Mouse (Mus musculus): Measurements from ENCODE around the gene Atf3. TPM values are rescaled to one million over a fixed set of nuclear protein-coding genes. Genes with fewer than 3 reads are reported as not detected.

Gene Atf3
- polyA plus RNA-seq, 1 experiment: 107 TPM

DNA sequence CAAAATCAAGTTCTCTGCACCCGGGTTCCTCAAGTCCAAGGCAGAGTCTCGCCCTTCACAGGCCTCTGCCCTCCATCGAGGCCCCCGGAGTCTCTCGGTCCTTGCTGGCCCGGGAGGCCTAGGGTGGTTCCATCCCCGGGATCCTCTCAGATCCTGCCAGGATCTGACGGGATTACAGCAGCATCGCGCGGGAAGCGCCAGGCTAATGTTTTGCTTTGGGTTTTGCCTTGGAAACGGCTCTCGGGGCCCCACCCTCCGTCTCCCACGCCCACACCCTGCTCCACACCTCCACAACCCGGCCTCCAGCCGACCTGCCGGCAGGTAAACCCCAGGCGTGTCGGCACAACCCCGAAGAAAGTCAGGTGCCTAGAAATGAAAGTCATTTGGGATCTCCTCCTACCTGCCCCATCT lies 33.0 kb downstream of the Atf3 start:
- Histone ChIP-seq H3K27ac (ENCODE audit: insufficient read depth, low read depth, low read length) (peak overlapping the region; percentile 93), H3K4me1 (ENCODE audit: control insufficient read depth, insufficient read depth, low read length) (peaks cover 23% of the 10 kb centered on the region), H3K4me3 (ENCODE audit: insufficient read depth, low read length) (peak overlapping the region; percentile 68)
- no peak for TF ChIP-seq CTCF (IDR thresholded peaks at IDR 0.05; ENCODE audit: low read depth, low read length)
- TF ChIP-seq POLR2A (IDR thresholded peaks at IDR 0.05; ENCODE audit: borderline replicate concordance, low read depth, low read length): no peak

- peaks cover 24% of the 10 kb centered on the region for H3K4me1 ChIP-seq (ENCODE audit: control insufficient read depth, insufficient read depth, low read length)
- TF ChIP-seq POLR2A (IDR thresholded peaks at IDR 0.05; ENCODE audit: borderline replicate concordance, low read depth, low read length) (no peak), CTCF (IDR thresholded peaks at IDR 0.05; ENCODE audit: low read depth, low read length) (no peak)
Observed at GRCm38 (mm10) chr1:191184066-191184815, 33.6 kb downstream of the Atf3 start.

DNA sequence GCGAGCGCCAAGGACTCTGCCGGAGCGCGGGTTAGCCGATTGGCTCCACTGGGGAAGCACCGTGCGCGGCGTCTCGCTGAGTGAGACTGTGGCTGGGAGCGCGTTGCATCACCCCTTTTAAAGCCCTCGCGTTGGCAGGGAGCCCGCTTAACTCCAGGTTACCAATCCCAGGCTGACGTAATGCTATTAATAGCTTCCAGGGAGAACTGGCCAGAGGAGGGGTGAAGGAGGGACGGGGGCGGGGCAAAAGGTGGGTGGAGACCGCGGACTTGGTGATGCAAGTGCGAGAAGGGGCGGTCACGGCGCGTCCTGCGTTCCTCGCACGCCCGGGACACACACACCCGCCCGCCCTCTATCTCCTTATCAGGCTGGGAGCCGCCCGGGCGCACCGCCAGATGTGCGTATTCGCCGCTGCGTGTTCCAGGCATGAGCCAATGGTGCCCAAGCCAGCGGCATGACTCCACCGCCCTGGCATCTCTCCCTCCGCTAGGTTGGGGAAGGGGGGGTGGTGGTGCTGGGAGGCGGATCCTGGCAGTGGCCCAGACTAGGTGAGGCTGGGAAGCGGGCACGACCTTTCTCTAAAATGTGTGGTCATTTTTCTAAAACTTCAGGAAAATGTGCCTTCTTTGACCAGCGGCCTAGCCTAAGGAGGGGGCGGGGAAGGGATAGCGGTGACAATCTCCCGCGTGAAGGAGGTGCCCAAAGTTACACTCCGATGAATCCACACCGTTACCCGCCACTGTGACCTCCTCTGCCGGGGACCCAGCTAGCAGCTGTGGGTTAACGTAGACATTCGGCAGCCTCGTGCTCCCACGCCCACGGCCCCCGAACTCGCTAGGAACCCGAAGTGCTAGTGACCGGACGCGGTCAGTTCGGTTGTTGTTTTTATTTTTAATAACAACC lies 34.4 kb downstream of the Atf3 start:
- H3K27ac ChIP-seq (ENCODE audit: insufficient read depth, low read depth, low read length): peak overlapping the region; percentile 93
- peaks cover 31% of the 10 kb centered on the region for H3K4me1 ChIP-seq (ENCODE audit: control insufficient read depth, insufficient read depth, low read length)
- H3K4me3 ChIP-seq (ENCODE audit: insufficient read depth, low read length): peak overlapping the region; percentile 68
- TF ChIP-seq POLR2A (IDR thresholded peaks at IDR 0.05; ENCODE audit: borderline replicate concordance, low read depth, low read length): peak; percentile 79; the same call in 1 of the 2 replicates
- TF ChIP-seq CTCF (IDR thresholded peaks at IDR 0.05; ENCODE audit: low read depth, low read length): no peak; the same call in 1 of the 2 replicates

More at GRCm38 (mm10) chr1:191184066-191184815, 33.6 kb downstream of the Atf3 start:
- Histone ChIP-seq H3K27ac (ENCODE audit: insufficient read depth, low read depth, low read length) (peak overlapping the region; percentile 93), H3K4me3 (ENCODE audit: insufficient read depth, low read length) (peak overlapping the region; percentile 68)

DNA sequence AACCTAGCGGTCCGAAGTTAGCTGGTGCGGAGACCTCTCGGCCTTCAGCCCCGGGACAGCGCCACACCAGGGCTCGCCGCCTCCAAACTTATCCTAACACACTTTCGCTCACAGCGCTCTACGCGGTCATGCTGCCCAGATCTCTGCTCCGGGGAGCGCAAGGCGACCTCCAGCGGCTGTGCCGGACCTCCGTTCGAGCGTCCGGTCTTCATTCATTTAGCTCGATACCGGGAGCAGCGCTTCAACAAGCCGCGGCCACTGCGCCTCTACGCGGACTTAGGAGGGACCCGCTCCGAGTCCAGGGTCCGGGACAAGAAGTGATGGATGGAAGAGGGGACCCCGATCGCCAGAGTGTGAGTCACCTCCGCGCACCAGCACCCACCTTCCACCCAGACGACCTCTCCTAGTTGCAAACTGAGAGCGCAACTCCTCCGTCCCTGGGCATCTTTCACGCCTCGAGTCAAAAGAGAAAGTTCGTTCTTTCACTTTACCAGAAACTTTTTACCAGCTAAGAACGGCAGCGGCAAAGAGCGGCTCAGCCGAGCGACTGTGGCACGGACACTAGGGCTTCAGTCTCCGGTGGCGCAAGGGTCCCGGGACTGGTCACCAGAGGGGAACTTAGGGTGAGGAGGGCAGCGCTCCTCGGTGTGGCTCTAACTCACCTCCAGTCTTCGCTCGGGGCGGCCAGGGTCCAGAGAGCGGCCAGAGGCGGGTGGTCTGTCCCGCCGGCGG lies 35.2 kb downstream of the Atf3 start:
- no peak for TF ChIP-seq POLR2A (IDR thresholded peaks at IDR 0.05; ENCODE audit: borderline replicate concordance, low read depth, low read length)
- no peak for TF ChIP-seq CTCF (IDR thresholded peaks at IDR 0.05; ENCODE audit: low read depth, low read length)
- Histone ChIP-seq H3K4me1 (ENCODE audit: control insufficient read depth, insufficient read depth, low read length) (peaks cover 37% of the 10 kb centered on the region), H3K4me3 (ENCODE audit: insufficient read depth, low read length) (peak overlapping the region; percentile 65), H3K27ac (ENCODE audit: insufficient read depth, low read depth, low read length) (peak overlapping the region; percentile 40)

GRCm38 (mm10) chr1:191181469-191182259 lies 36.2 kb downstream of the Atf3 start:
- H3K27ac ChIP-seq (ENCODE audit: insufficient read depth, low read depth, low read length): peak overlapping the region; percentile 31
- peaks cover 32% of the 10 kb centered on the region for H3K4me1 ChIP-seq (ENCODE audit: control insufficient read depth, insufficient read depth, low read length)
- peak overlapping the region; percentile 65 for H3K4me3 ChIP-seq (ENCODE audit: insufficient read depth, low read length)
- TF ChIP-seq CTCF (IDR thresholded peaks at IDR 0.05; ENCODE audit: low read depth, low read length): no peak
- no peak for TF ChIP-seq POLR2A (IDR thresholded peaks at IDR 0.05; ENCODE audit: borderline replicate concordance, low read depth, low read length)

- TF ChIP-seq CTCF (IDR thresholded peaks at IDR 0.05; ENCODE audit: low read depth, low read length) (no peak), POLR2A (IDR thresholded peaks at IDR 0.05; ENCODE audit: borderline replicate concordance, low read depth, low read length) (no peak)
- Histone ChIP-seq H3K4me3 (ENCODE audit: insufficient read depth, low read length) (peak overlapping the region; percentile 65), H3K4me1 (ENCODE audit: control insufficient read depth, insufficient read depth, low read length) (peaks cover 26% of the 10 kb centered on the region), H3K27ac (ENCODE audit: insufficient read depth, low read depth, low read length) (peak overlapping the region; percentile 31)
Observed at GRCm38 (mm10) chr1:191180397-191180796, 37.4 kb downstream of the Atf3 start.

DNA sequence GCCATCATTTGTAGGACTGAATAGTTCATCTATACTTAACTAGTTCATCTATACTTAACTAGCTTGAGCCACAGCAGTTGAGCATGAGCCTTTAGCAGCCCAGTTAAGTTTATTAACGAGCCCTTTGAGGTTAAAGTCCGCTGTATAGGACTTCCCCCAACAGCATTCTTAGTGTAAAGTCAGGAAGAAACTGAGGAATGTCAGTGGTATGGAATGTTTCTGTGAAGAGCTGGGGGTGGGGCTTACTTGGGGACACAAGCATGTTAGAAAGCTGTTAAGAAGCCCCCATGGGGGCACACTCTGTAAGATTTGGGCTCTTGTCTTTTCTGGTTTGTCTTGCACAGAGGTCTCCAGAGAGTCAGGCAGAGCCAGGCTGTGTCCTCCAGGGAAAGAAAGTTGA lies 38.0 kb downstream of the Atf3 start:
- Histone ChIP-seq H3K4me1 (ENCODE audit: control insufficient read depth, insufficient read depth, low read length) (peaks cover 26% of the 10 kb centered on the region), H3K27ac (ENCODE audit: insufficient read depth, low read depth, low read length) (0 out of 2 replicates have a peak overlapping the region, but pooled peaks have one; percentile 2), H3K4me3 (ENCODE audit: insufficient read depth, low read length) (peak overlapping the region; percentile 65)
- no peak for TF ChIP-seq CTCF (IDR thresholded peaks at IDR 0.05; ENCODE audit: low read depth, low read length)
- no peak for TF ChIP-seq POLR2A (IDR thresholded peaks at IDR 0.05; ENCODE audit: borderline replicate concordance, low read depth, low read length)

DNA sequence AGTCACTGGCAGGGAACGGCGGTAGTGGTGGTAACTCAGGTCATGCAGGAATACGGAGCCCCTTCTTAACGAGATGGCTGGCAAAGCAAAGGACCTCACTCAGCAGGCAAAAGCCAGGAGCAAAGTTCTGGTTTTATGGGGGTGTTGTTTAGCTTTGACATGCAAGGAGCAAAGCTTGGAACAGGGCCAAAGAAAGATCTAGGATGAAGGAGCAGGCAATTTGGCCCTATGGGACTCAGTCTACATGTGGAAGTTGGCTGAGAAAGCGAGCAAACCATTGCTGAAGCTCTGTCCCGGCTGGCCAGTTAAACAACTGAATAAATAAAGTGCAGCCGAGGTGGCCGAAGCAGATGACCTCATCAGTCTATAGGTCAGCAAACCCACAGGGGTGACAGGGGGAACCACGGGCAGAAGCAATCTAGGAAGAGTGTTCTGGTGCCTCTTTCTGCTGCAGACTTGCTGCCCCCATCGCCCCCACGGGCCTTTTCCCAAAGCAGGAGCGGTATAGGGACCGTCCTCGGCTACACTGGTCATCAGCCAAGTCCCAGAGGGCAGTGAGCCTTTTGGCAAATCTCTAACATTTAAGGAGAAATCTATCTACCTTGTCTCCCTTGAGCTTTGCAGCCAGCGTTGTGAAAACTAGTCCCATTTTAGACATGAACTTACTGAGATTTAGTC lies 39.2 kb downstream of the Atf3 start:
- H3K4me1 ChIP-seq (ENCODE audit: control insufficient read depth, insufficient read depth, low read length): peaks cover 26% of the 10 kb centered on the region
- H3K27ac ChIP-seq (ENCODE audit: insufficient read depth, low read depth, low read length): no peak overlapping the region
- TF ChIP-seq CTCF (IDR thresholded peaks at IDR 0.05; ENCODE audit: low read depth, low read length) (no peak), POLR2A (IDR thresholded peaks at IDR 0.05; ENCODE audit: borderline replicate concordance, low read depth, low read length) (no peak)
- 0 out of 2 replicates have a peak overlapping the region, but pooled peaks have one; percentile 13 for H3K4me3 ChIP-seq (ENCODE audit: insufficient read depth, low read length)
